Mouse (Mus musculus) kidney, adult 11 months (tissue): ENCODE results near the gene Cass4.

Experiments used
- DNase-seq: peaks from one replicate; pipeline ENCODE4 v3.0.0; 2022

Gene Cass4

GRCm38 (mm10) chr2:172393391-172394051 lies at the start of gene Cass4:
Gene Cass4 (plus strand): TSS chr2:172393794.
- no peak for DNase-seq

GRCm38 (mm10) chr2:172344669-172345068 lies 48.9 kb upstream of the Cass4 start:
- DNase-seq: peak; percentile 16

- peak; percentile 99 for DNase-seq
Measured at GRCm38 (mm10) chr2:172345258-172345738, 48.3 kb upstream of the Cass4 start, which contains the start of gene Fam210b. Gene Fam210b (plus strand): TSS chr2:172345565.

GRCm38 (mm10) chr2:172346034-172346929 lies 47.3 kb upstream of the Cass4 start:
- peak; percentile 62 for DNase-seq

- DNase-seq: no peak
Measured at GRCm38 (mm10) chr2:172346933-172347611, 46.5 kb upstream of the Cass4 start.

DNA sequence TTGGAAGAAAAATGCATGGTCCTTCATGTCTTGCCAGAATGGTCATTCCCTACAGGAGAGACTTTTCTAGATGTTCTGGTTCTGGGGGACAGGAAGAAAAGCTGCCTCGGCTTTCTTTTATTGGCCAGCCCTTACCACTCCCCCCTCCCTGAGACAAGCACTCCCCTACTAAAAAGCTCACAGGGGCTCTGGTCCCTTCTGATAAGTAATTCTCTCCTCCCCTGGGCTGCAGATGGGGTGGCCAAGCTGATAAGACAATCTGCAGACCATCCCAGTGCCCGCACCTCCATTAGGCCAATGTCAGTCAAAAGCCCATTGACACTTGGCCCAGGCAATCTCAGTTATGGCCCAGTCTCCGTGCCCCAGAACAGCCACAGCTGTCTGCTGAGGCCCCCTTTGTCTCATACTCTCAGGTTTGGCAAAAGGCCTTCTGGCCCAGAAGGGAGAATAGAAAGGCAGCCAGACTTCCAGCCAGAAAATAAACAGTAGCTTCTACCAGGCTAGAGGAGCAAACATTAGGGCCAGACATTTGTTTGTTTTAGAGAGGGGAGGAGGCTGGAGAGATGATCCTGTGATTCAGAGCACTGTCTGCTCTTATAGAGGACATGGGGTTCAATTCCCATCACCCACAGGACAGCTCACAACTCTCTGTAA lies 45.2 kb upstream of the Cass4 start:
- DNase-seq: no peak

DNA sequence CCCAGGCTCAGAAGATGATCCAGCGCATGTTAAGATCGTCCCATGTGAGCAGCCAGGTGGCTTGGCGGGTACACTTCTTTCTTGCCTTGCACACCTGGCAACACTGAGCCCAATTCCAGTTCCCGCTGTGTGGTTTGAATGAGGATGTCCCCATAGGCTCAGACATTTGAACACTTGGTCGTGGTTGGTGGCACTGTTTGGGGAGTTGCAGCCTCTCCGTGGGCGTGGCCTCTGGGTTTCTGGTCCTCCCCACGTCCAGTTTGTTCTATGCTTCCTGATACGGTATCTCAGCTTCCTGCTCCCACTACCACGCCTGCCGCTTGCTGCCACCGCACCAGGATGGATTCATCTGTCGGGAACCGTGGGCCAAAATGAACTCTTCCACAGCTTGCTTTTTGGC lies 43.8 kb upstream of the Cass4 start:
- no peak for DNase-seq

GRCm38 (mm10) chr2:172350773-172351172 lies 42.8 kb upstream of the Cass4 start:
- no peak for DNase-seq

DNA sequence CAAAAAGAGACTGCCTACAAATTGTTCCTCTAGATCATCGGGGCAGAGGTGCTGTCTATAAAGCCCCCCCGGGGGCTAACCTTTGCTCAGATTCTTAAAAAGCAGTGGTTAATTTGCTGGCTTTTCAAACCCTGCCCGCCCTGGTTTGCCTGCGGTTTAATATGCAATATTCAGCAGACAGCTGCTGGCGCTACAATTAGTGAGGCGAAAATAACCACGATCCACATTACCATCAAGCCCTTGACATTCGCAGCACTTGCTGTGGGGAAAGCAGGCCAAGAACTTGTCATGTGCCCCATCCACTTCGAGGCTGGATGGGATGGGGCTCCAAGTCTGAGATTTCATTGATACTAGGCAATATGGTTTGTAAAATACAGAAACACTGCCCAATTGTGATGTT lies 40.4 kb upstream of the Cass4 start:
- no peak for DNase-seq

GRCm38 (mm10) chr2:172354761-172355160 lies 38.8 kb upstream of the Cass4 start:
- no peak for DNase-seq

GRCm38 (mm10) chr2:172355833-172356232 lies 37.8 kb upstream of the Cass4 start:
- DNase-seq: no peak

GRCm38 (mm10) chr2:172363176-172363575 lies 30.4 kb upstream of the Cass4 start:
- DNase-seq: no peak

GRCm38 (mm10) chr2:172370411-172371223 lies 23.0 kb upstream of the Cass4 start, which contains the start of the genes Aurka and Cstf1:
Gene Aurka (minus strand): TSS chr2:172370535.
Gene Cstf1 (plus strand): TSS chr2:172370681.
- peak; percentile 96 for DNase-seq

DNA sequence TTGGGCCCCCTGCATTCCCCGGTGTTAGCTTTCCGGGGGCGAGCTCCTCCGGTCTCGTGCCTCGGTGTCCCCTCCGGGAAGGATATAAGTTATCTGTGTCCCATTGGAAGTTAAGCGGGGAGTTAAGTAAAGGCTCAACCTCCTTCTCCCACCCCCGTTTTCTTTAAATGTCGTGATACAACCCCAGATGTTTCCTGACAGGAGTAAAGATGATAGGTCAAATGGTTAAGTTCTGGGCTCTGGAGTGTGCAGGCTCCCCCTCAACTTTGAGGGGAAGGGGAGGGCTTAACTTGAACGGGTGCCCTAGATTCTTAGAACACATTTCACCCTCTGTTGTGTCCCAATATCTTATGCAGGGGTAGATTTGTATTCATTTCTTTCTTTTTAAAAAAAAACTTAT lies 22.3 kb upstream of the Cass4 start:
- no peak for DNase-seq

- DNase-seq: no peak
Measured at GRCm38 (mm10) chr2:172376551-172376950, 17.0 kb upstream of the Cass4 start.

GRCm38 (mm10) chr2:172376999-172377515 lies 16.5 kb upstream of the Cass4 start:
- DNase-seq: no peak

- DNase-seq: peak; percentile 21
Measured at GRCm38 (mm10) chr2:172378332-172378731, 15.3 kb upstream of the Cass4 start.

DNA sequence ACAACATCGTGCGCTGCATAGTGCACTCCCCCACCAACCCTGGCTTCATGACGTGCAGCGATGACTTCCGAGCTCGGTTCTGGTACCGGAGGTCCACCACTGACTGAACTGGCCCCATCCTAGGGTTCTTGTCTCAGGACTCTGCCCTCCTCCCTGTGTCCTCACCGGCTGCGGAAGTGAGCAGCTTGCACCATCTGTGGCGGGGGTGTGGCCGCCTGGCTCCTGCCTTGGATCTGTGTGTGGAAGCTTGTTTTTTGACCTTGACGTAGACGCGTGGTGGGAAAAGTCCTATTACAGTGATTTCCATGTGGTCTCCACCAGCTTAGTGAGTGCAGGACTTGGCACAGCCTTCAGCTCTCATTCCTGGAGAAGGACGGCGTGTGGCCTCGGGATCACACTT lies 13.1 kb upstream of the Cass4 start:
- no peak for DNase-seq

DNA sequence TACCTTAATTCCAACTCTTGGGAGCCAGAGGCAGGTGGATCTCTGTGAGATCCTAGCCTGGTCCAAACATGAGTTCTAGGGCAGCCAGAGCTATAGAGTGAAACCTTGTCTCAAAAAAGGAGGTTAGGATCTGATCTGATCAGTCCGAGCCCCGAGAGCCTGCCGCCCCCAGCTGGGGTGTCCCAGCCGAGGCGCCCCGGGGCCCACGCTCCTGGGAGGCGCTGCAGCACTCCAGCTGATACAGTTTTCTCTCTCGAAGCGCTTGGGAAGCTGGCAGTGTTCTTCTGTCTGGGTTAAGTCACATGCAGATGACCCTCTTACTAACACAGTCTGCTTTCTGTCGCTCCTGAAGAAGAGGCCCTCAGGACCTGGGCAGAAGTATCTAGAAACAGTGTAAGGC lies 12.3 kb upstream of the Cass4 start:
- DNase-seq: no peak

DNA sequence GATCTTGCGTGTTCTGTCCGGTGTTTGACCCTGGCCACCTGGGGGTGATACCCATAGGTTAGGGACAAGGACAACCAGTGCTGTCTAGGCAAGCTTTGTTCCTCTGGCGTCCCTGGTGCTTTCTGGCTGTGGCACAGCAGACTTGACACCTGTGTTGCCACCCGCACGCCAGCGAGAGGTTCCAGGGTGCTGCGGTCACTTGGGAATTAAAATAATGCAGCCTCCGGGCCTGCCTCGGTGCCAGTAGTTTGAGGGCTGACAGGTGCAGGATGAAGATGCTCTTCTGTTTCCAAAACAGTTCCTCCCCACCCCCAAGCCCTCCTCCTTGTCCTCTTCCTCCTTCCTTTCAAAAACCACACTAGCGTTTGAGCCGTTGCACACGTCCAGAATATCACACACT lies 11.7 kb upstream of the Cass4 start:
- no peak for DNase-seq

- no peak for DNase-seq
Measured at GRCm38 (mm10) chr2:172384715-172385114, 8.9 kb upstream of the Cass4 start.

DNA sequence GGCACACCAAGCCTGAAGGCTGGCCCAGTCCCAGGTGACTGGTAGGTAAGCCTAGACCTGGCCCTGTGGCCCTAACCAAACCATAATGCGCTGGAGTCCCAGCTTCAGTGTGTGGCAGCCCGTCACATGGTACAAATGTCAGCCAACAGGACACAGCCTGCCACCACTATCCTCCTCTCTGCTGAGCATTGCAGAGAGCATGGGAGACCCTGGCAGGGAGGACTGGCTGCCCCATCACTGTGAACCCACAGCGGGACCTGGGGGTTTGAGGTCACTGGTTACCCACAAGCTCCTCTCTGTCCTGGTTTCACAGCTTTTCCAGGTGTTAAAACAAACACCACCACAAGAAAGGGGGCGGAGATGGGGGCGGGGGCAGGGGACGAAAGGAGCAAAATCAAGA lies 3.3 kb upstream of the Cass4 start:
- DNase-seq: no peak
